Mouse (Mus musculus): ENCODE results near the gene Ptrh2. TPM values are rescaled to one million over a fixed set of nuclear protein-coding genes. Genes with fewer than 3 reads are reported as not detected.
"Not testable (repeated sequence)": the region's sequence is repeated elsewhere in the genome, so short reads cannot be mapped to it uniquely, and the experiment has no call there.

Ptrh2 gene
- total and polyA plus RNA-seq, 2 experiments from 2014 or later = 7.1 to 14.0 TPM

DNA sequence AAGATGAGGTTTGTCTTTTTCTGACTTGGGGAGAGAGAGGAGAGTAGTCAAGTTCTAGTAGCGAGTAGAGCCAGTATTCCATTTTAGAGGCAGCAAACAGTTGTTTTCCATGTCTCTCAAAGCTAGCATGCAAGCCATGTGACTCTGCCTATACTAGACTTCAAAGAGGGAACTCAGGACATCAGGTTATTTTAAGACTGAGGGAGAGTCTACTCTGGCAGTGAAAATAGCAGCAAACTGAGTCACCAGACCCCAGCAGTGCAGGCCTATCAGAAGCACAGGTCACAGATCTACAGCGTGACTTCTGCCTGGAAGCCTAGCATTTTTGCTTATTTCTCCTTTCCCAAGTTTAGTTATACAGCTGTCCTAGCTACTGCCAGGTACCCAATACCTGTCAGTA, 47.7 kb downstream of the Ptrh2 start:
- Histone ChIP-seq H3K4me1 (ENCODE audit: control insufficient read depth, insufficient read depth) (peaks cover 18% of the 10 kb centered on the region), H3K36me3 (replicated peaks; ENCODE audit: control insufficient read depth, insufficient read depth, low read length) (peaks cover 62% of the 10 kb centered on the region), H3K27me3 (ENCODE audit: control insufficient read depth, insufficient read depth, low read length) (no peaks in the 10 kb centered on the region), H3K9ac (replicated peaks; ENCODE audit: low read depth, low read length) (no peak overlapping the region), H3K27ac (ENCODE audit: low read depth) (peak overlapping the region; percentile 89), H3K4me2 (ENCODE audit: low read depth, low read length) (peak overlapping the region; percentile 14; the same call in 1 of the 2 replicates), H3K4me3 (ENCODE audit: low read depth, low read length) (no peak overlapping the region), H3K9me3 (replicated peaks; ENCODE audit: control insufficient read depth, low read length) (no peaks in the 10 kb centered on the region)
- DNase-seq (ENCODE audit: low spot score) (peak; percentile 88), ATAC-seq (ENCODE audit: insufficient read depth, low read depth) (peak; percentile 97)
- WGBS = 35% methylated on average over 2 of the region's 2 CpGs
- TF ChIP-seq CTCF (IDR thresholded peaks at IDR 0.05; ENCODE audit: low read depth) (no peak), EP300 (IDR thresholded peaks at IDR 0.05; ENCODE audit: low read depth) (peak; percentile 94)

DNA sequence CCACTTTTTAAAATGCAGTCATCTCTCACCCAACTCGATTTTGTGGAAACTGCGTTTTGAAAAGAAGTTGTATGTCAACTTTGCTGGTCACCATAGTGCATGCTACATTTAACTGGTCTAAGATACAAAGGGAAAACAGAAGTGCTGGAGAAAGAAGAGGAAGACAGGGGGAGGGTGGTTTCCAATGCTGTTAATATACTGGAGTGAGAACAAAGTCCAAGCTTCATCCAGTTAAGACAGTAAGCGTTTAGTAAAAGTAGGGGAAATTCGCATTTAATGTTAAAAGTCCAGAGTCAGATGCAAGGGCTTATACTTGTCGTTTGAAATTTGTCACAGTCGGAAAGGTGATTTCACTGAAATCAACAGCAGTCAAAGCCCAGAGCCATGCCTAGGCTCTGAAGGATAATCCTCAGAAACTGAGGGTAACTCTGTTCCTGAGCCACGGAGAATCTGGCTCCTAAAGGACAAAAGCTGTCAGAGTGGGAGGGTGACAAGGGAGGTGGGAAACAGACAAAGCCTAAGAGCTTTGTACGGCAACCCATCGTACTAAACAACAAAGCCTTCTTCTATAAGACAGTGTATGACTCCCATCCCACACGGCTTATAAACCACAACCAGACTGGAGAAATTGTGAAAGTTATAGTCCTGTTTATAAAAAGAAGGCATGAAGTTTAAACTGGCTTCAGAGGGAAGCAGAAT, 50.6 kb downstream of the Ptrh2 start:
- H3K27me3 ChIP-seq (ENCODE audit: control insufficient read depth, insufficient read depth, low read length) = no peaks in the 10 kb centered on the region
- H3K4me2 ChIP-seq (ENCODE audit: low read depth, low read length) = no peak overlapping the region
- peaks cover 44% of the 10 kb centered on the region for H3K36me3 ChIP-seq (replicated peaks; ENCODE audit: control insufficient read depth, insufficient read depth, low read length)
- 0 out of 2 replicates have a peak overlapping the region, but pooled peaks have one; percentile 5 for H3K9ac ChIP-seq (replicated peaks; ENCODE audit: low read depth, low read length)
- H3K4me1 ChIP-seq (ENCODE audit: control insufficient read depth, insufficient read depth) = peaks cover 18% of the 10 kb centered on the region
- H3K9me3 ChIP-seq (replicated peaks; ENCODE audit: control insufficient read depth, low read length) = no peaks in the 10 kb centered on the region
- peak overlapping the region; percentile 71 for H3K27ac ChIP-seq (ENCODE audit: low read depth)
- WGBS = 52% methylated on average over 10 of the region's 10 CpGs
- ATAC-seq (ENCODE audit: insufficient read depth, low read depth) = no peak
- no peak for TF ChIP-seq CTCF (IDR thresholded peaks at IDR 0.05; ENCODE audit: low read depth)
- no peak for TF ChIP-seq EP300 (IDR thresholded peaks at IDR 0.05; ENCODE audit: low read depth)
- no peak for DNase-seq (ENCODE audit: low spot score)
- no peak overlapping the region for H3K4me3 ChIP-seq (ENCODE audit: low read depth, low read length)

DNA sequence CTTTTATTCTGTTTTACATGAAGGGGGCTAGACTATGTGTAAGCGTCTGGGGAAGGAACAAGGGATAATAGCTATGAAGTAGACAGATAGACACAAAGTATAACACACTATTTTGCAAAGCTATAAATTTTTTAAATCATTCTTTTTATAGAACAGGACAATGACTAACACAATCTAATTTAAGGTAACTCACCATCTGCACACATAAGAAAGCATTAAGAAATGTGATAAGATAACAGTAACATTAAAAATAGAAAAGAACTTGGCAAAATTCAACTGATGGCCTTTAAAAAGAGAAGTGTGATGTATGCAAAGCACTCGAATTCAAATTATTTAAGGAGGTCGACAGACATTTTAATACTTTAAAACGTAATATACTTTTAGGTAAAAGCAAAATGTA, 51.2 kb downstream of the Ptrh2 start:
- Histone ChIP-seq H3K4me1 (ENCODE audit: control insufficient read depth, insufficient read depth) (peaks cover 18% of the 10 kb centered on the region), H3K27ac (ENCODE audit: low read depth) (peak overlapping the region; percentile 71), H3K4me3 (ENCODE audit: low read depth, low read length) (no peak overlapping the region), H3K9me3 (replicated peaks; ENCODE audit: control insufficient read depth, low read length) (no peaks in the 10 kb centered on the region), H3K4me2 (ENCODE audit: low read depth, low read length) (no peak overlapping the region), H3K27me3 (ENCODE audit: control insufficient read depth, insufficient read depth, low read length) (no peaks in the 10 kb centered on the region), H3K36me3 (replicated peaks; ENCODE audit: control insufficient read depth, insufficient read depth, low read length) (peaks cover 38% of the 10 kb centered on the region), H3K9ac (replicated peaks; ENCODE audit: low read depth, low read length) (0 out of 2 replicates have a peak overlapping the region, but pooled peaks have one; percentile 5)
- 65% methylated on average over 4 of the region's 4 CpGs for WGBS
- ATAC-seq (ENCODE audit: insufficient read depth, low read depth) (no peak), DNase-seq (ENCODE audit: low spot score) (no peak)
- no peak for TF ChIP-seq EP300 (IDR thresholded peaks at IDR 0.05; ENCODE audit: low read depth)
- TF ChIP-seq CTCF (IDR thresholded peaks at IDR 0.05; ENCODE audit: low read depth) = no peak

DNA sequence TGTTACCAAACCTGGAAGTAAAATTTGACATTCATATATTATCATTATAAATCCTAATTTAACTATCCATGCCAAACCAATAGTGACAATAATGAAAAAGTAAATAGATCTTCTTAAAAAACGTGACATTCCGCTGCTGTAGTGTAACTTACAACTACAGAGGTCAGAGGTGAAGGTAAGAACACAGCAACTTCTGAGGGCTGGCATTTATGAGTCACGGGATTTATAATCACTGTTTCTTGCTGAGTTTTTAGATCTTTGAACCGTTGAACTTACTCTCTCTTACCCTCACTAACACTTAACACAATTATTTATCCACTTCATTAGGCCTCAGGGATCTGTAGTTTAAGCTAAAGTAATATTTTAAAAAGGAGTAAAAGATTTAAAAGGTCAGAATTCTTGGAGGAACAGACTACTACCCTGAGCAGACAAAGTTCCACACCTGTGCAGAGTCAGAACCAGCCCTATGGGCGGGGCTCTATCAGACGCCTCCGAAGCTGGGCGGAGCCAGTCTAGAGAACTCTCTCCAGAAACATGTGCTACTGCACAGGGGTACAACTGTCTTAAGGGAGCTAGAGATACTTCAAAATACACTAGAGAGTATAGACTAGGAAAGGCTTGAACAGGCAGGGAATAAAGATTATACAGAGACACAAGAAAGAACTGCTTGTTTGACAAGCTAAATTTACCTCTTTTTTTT, 53.7 kb downstream of the Ptrh2 start:
- H3K4me3 ChIP-seq (ENCODE audit: low read depth, low read length) = no peak overlapping the region
- DNase-seq (ENCODE audit: low spot score) (no peak), ATAC-seq (ENCODE audit: insufficient read depth, low read depth) (no peak)
- H3K9me3 ChIP-seq (replicated peaks; ENCODE audit: control insufficient read depth, low read length) = no peaks in the 10 kb centered on the region
- no peak overlapping the region for H3K9ac ChIP-seq (replicated peaks; ENCODE audit: low read depth, low read length)
- H3K4me1 ChIP-seq (ENCODE audit: control insufficient read depth, insufficient read depth) = 0 out of 2 replicates have a peak, but pooled peaks cover 12% of the 10 kb centered on the region
- WGBS = 75% methylated on average over 8 of the region's 8 CpGs
- H3K36me3 ChIP-seq (replicated peaks; ENCODE audit: control insufficient read depth, insufficient read depth, low read length) = peaks cover 26% of the 10 kb centered on the region
- H3K27ac ChIP-seq (ENCODE audit: low read depth) = no peak overlapping the region
- H3K4me2 ChIP-seq (ENCODE audit: low read depth, low read length) = no peak overlapping the region
- TF ChIP-seq CTCF (IDR thresholded peaks at IDR 0.05; ENCODE audit: low read depth) (no peak), EP300 (IDR thresholded peaks at IDR 0.05; ENCODE audit: low read depth) (no peak)
- H3K27me3 ChIP-seq (ENCODE audit: control insufficient read depth, insufficient read depth, low read length) = no peaks in the 10 kb centered on the region

DNA sequence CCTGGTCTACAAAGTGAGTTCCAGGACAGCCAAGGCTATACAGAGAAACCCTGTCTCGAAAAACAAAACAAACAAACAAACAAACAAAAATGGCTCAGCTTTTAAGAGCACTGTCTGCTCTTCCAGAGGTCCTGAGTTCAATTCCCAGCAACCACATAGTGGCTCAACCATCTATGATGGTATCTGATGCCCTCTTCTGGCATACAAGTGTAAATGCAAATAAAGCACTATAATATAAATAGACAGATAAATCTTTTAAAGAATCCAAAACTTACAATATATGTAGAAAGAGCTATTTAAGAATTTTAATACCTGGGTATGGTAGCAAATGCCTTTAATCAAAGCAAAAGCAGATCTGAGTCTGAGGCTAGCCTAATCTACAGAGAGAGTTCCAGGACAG, 54.5 kb downstream of the Ptrh2 start:
- not testable (repeated sequence) for H3K9ac ChIP-seq (replicated peaks; ENCODE audit: low read depth, low read length); H3K9me3 ChIP-seq (replicated peaks; ENCODE audit: control insufficient read depth, low read length); H3K4me3 ChIP-seq (ENCODE audit: low read depth, low read length); DNase-seq (ENCODE audit: low spot score); H3K4me2 ChIP-seq (ENCODE audit: low read depth, low read length); H3K27me3 ChIP-seq (ENCODE audit: control insufficient read depth, insufficient read depth, low read length); ATAC-seq (ENCODE audit: insufficient read depth, low read depth)
- Histone ChIP-seq H3K4me1 (ENCODE audit: control insufficient read depth, insufficient read depth) (peaks cover 14% of the 10 kb centered on the region; the same call in 1 of the 2 replicates), H3K36me3 (replicated peaks; ENCODE audit: control insufficient read depth, insufficient read depth, low read length) (peaks cover 19% of the 10 kb centered on the region; the same call in 1 of the 2 replicates), H3K27ac (ENCODE audit: low read depth) (peak overlapping the region; percentile 20; the same call in 1 of the 2 replicates)
- 92% methylated on average over 1 of the region's 1 CpGs for WGBS
